Mouse (Mus musculus) frontal cortex, postnatal 10 days (tissue): ENCODE data around the gene Gm3839.
"Not testable (repeated sequence)": the region's sequence is repeated elsewhere in the genome, so short reads cannot be mapped to it uniquely, and the experiment has no call there.

Source experiments
- DNase-seq, 2 experiments: peaks; one replicate each; pipeline ENCODE4 v3.0.0; 2022; ENCODE audit warnings: low spot score in 2 of 2, mixed read lengths in 1 of 2

The Gm3839 gene

GRCm38 (mm10) chr14:11356626-11357025 is at the start of gene Gm3839:
TSS of gene Gm3839 (minus strand) at chr14:11356726.
- not testable (repeated sequence) for DNase-seq

GRCm38 (mm10) chr14:11405661-11406060 is 49.1 kb upstream of the Gm3839 start:
- DNase-seq, result no peak

DNA sequence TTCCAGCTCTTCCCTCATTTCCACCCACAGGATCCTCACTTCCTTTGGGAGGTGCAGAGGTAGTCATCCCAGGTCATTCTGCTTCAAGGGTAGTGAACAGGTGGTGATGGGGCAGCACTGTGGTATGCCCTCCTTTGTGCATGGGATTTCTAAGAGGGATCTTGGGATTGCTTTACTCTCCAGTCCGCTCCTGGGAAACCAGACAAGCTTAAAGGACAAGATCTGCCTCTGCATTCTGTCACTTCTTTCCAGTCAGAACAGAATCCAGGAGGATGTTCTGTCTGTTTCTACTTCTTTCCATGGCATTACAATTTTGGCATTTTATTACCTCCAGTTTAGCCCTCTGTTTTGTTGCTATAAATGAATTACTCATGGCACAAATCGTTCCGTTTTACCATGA is 21.3 kb upstream of the Gm3839 start:
- DNase-seq, result no peak

GRCm38 (mm10) chr14:11375225-11375624 is 18.7 kb upstream of the Gm3839 start:
- no peak for DNase-seq

- DNase-seq, result no peak
Measured at GRCm38 (mm10) chr14:11346086-11346485, 10.4 kb downstream of the Gm3839 start.

DNA sequence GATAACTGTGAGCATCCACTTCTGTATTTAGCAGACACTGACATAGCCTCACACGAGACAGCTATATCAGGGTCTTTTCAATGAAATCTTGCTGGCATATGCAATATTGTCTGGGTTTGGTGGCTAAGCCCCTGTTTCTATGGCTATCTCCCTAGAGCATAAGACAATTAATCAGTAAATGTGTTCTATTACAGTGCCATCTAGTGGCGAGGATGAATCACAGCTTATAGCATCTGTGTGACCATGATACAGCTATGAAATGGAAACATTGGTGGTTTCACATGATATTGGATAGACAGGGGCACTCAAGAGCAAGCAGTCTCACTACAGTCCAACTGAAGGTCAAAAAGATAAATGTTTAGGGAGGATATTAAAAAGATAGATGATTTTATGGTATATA is 26.5 kb downstream of the Gm3839 start:
- DNase-seq, result no peak

DNA sequence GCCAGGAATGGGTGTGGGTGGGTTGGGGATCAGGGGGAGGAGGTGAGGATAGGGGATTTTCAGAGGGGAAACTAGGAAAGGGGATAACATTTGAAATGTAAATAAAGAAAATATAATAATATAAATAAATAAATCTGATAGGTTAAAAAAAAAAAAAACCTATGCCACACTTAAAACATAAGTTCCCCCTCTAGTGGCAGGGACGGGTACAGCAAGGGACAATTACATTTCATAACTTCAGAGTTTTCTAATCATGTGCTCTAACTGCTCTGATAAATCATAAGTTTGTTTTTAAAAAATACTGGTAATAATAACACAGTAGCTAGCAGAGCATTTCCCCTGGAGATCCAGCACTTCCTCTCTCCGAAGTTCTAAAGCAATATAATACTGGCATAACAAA is 49.4 kb downstream of the Gm3839 start:
- DNase-seq, result no peak

GRCm38 (mm10) chr14:11287956-11288355 is 68.6 kb downstream of the Gm3839 start:
- DNase-seq, result not testable (repeated sequence)

- peak; percentile 6 to 8 for DNase-seq
Measured at GRCm38 (mm10) chr14:11257161-11257705, 99.3 kb downstream of the Gm3839 start.

GRCm38 (mm10) chr14:11248053-11248452 is 108.5 kb downstream of the Gm3839 start:
- no peak for DNase-seq

- no peak for DNase-seq
Measured at GRCm38 (mm10) chr14:11244546-11244945, 112.0 kb downstream of the Gm3839 start.

DNA sequence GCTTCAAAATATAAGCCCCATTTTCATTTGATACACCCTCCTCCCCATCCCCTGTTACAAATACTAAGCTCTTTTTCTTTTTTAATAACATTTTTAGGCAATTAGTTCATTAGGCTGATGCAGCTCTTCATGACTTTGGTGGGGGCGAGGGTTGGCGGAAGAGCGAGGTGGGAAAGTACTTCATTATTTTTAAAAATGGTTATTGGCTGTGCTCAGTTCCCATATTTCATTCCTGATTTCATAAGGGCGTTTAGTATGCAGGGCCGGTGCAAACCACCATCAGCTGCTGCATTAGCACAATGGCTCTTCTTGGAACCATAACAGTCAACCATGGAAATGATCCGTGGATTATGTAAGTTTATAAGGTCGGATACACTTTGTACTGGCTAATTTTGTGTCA is 124.4 kb downstream of the Gm3839 start:
- no peak for DNase-seq
